Mouse (Mus musculus) lung, adult 18-20 months (tissue): Measurements from ENCODE around the gene Stag3.

Source experiments
- DNase-seq, 2 experiments: peaks; one replicate each; pipeline ENCODE4 v3.0.0; 2022; ENCODE audit warnings: mixed read lengths in 2 of 2

Stag3 gene

GRCm38 (mm10) chr5:138279585-138280424 is at the start of gene Stag3, which contains the start of the genes Gm43720 and Gpc2:
TSS of gene Stag3 (plus strand) at chr5:138280240.
TSS of gene Gm43720 (minus strand) at chr5:138279958.
TSS of gene Gpc2 (minus strand) at chr5:138280005.
- DNase-seq, result peak; percentile 85 to 87

DNA sequence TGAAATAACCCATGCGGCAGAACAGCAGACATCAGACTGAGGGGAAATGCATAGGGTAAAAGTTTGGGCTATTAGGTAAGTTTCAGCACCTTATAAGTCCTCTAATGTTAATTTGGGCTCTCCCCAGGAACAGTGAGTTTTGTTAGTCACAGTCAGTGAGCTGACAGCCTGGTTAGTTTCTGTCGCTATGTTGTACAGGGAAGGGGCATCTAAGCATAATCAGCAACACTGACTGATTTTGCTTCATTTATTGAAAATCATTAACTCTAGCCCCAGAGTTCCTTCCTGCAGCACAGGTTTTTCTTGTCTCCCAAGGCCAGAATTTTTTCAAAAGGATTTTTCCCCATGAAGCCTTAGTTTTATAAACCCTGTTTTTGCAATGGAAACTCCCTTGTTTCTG is 46.3 kb upstream of the Stag3 start:
- no peak for DNase-seq

GRCm38 (mm10) chr5:138234224-138234623 is 45.8 kb upstream of the Stag3 start:
- no peak for DNase-seq

- DNase-seq, result peak in 1 of 2 experiments; percentile 27
Measured at GRCm38 (mm10) chr5:138241511-138241910, 38.5 kb upstream of the Stag3 start.

DNA sequence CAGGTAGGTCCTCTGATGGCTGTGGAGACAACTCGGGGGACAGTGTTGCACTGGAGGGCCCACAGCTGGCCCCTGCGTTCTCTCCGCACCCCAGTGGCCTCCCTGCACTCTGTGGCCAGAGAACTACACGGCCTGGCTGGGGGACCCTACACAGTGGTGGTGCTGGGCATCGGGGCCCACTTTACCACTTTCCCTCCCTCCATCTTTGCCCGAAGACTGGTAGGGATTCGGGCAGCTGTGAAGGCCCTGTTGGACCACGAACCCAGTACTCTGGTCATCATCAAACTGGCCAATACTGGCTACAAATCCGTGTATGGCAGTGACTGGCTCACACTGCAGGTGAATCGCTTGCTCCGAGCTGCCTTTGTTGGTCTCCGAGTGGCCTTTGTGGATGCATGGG is 28.9 kb upstream of the Stag3 start:
- DNase-seq, result no peak

GRCm38 (mm10) chr5:138253061-138253460 is 27.0 kb upstream of the Stag3 start:
- DNase-seq, result no peak

GRCm38 (mm10) chr5:138255353-138256093 is 24.5 kb upstream of the Stag3 start, which contains the start of gene Lamtor4:
TSS of gene Lamtor4 (plus strand) at chr5:138255482.
- DNase-seq, result peak; percentile 97

- DNase-seq, result no peak
Measured at GRCm38 (mm10) chr5:138256094-138256467, 24.0 kb upstream of the Stag3 start.

GRCm38 (mm10) chr5:138256966-138257584 is 23.0 kb upstream of the Stag3 start:
- DNase-seq, result peak in 1 of 2 experiments; percentile 35

DNA sequence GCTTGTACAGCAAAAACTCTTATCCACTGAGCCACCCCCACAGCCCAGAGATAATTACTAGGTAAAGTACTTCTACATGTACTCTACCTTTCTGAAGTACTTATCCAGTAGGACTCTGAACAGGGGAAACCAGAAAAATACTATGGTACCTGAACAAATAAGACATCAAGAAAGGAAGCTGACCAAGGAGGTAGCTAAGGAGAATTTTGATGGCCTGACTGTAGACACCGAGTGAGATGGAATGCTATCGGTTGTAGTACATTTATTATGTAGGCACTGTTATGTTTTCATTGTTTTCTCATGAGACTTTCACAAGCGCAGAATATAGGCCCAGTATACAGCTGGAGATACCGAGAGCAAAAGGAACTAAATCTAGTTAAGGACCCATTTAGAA is 22.5 kb upstream of the Stag3 start:
- DNase-seq, result no peak

GRCm38 (mm10) chr5:138258078-138258477 is 22.0 kb upstream of the Stag3 start:
- DNase-seq, result no peak

- DNase-seq, result no peak
Measured at GRCm38 (mm10) chr5:138258542-138258941, 21.5 kb upstream of the Stag3 start.

DNA sequence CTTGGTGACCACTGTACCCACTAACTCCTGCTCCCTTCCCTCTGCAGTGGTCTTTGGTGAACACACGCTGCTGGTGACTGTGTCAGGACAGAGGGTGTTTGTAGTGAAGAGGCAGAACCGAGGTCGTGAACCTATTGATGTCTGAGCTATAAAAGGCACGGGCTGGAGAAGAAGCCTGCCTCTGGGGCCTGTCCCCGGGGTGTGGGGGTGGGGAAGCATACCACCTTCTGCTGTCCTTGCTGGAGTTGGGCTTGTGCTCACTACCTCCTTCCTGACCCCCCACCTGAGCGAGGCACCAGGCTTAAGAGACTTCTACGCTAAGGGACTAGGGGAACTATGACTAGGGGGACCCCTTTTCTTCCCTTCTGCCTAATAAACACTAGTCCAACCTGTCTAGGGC is 21.0 kb upstream of the Stag3 start:
- no peak for DNase-seq

DNA sequence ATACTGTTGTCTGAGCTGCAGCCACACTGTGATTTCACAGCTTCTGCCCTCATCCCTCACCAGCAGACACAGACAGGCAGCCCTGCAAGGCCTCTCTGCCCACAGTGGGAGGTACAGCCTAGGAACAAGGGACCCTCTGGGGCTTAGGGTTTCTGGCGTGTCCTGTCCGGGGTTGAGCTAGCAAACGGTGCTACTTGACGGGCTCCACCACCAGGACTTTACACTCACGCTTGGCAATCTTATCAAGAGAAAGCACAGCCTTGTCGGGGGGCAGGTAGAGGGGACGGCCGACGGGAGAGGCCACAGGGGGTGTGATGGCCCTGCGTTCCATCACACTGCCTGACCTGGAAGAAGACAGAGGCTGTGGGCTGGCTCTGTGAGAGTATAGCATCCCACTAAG is 20.0 kb upstream of the Stag3 start:
- no peak for DNase-seq

- no peak for DNase-seq
Measured at GRCm38 (mm10) chr5:138260834-138261233, 19.2 kb upstream of the Stag3 start.

DNA sequence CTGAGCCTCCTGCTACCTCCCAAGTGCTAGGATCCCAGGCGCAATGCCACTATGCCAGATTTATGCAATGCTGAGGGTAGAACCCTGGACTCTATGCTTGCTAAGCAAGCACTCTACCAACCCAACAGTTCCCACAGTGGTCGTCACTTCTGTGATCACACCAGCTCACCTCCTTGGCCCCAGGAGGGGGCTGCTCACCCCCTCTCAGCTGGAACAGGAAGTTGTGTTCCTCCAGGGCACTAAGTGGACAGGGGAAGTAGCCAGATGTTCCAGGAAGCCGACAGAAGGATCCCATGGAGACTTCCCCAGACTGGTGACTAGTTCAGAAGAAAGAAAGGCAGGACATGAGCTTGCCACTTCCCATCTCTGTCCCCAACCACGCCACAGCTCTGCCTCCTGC is 18.0 kb upstream of the Stag3 start:
- DNase-seq, result no peak

DNA sequence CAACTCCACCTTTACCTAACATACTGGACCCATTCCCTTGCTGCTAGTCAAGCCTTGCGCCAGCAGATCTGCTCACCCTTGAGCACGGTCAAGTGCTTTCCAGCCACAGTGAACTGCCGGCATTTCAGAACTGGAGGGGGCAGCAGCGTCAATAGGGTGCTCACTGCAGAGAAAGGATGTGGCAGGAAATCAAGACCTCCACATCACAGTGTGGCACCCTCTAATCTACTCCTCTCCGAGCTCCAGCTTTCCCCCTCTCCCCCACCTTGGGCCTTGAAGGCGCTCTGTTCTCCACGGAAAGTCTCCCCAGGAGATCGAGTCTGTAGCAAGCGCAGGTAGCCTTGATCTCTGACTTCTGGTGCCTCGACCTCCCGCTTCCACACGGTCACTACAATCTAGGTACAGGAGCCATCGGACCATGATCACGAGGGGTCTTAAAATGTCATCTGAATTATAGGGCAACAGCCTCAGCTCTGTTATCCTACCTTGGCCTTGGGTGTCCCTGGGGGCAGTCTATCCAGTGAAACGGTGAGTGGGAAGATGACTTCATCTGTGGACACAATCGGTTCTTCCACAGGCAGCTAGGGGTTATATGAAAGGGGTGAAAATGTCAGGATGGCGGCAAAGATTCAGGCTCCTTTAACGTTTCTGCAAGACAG is 17.3 kb upstream of the Stag3 start:
- no peak for DNase-seq

DNA sequence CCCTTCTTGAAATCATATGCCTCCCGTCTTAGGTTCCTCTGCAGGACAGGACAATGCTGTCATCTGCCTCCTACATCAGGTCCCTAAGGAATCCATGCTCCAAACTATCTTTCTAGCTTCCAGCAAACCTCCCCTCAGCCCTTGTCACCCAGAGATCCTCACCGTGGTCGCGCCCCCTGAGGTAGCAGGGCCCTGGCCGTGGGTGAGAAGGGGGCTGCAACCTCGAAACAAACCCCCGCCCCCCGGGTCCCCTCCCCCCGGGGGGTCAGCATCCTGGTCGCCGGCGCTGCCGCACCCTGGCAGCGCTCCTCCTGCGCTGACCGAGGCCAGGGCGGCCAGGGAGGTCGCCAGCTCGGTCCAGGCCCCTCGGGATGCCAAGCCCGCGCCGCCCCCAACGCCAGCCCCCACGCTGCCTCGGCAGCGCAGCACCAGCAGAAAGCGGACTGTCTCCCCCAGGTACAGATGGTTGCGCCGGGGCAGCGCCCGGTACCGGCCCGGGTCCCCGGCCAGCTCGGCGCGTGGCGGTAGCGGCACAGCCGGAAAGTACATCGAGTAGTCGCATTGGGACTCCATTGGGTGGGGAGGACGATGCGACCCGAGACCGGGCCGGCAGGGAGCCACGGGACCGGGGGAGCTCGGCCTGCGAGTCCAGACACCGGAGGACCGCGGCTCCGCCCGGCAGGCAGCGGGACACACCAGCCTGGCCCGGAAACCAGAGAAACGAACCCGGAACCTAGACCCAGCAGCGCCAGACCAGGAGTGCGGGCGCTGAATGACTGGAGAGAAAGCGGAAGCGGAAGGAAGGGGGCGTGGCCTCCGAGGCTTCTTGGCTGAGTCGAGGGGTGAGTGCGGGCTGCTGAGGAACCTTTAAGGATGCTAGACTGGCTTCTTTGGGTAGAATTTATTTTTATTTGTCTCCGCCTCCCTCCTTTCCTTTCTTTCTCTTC is 16.5 kb upstream of the Stag3 start, which contains the start of gene BC037034:
BC037034 (minus strand) TSS at position 774 of the 947 bp plus-strand sequence.
- DNase-seq, result peak; percentile 92 to 94

DNA sequence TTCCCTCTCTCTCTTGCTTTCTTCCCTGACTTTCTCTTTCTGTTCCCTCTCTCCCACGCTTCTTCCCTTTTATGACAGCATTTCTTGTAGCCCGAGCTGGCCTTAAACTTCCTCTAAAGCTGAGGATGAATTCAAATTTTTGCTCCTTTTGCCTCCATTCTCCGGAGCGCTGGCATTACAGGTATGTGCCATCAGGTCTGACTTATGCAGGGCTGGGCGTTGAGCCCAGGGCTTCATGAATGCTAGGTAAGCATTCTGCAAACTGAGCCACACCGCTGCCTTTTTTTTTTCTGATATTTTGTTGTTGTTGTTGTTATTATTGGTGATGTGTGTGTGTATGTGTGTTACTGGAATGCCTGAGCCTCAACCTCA is 15.8 kb upstream of the Stag3 start:
- no peak for DNase-seq

- DNase-seq, result no peak
Measured at GRCm38 (mm10) chr5:138265712-138266111, 14.3 kb upstream of the Stag3 start.

- no peak for DNase-seq
Measured at GRCm38 (mm10) chr5:138267114-138267513, 12.9 kb upstream of the Stag3 start.

- no peak for DNase-seq
Measured at GRCm38 (mm10) chr5:138268980-138269379, 11.1 kb upstream of the Stag3 start.
